Mouse (Mus musculus): ENCODE measurements around the gene Msmb. TPM values are rescaled to one million over a fixed set of nuclear protein-coding genes. Genes with fewer than 3 reads are reported as not detected.
"Not testable (repeated sequence)": the region's sequence is repeated elsewhere in the genome, so short reads cannot be mapped to it uniquely, and the experiment has no call there.

The Msmb gene
- total and polyA plus RNA-seq, 2 experiments from 2014 or later, result not detected

- TF ChIP-seq EP300 (IDR thresholded peaks at IDR 0.05; ENCODE audit: low read depth) (no peak), CTCF (IDR thresholded peaks at IDR 0.05; ENCODE audit: low read depth) (no peak)
- no peaks in the 10 kb centered on the region for H3K36me3 ChIP-seq (replicated peaks; ENCODE audit: control insufficient read depth, insufficient read depth, low read length)
- no peak overlapping the region for H3K4me3 ChIP-seq (ENCODE audit: low read depth, low read length)
- H3K9me3 ChIP-seq (replicated peaks; ENCODE audit: control insufficient read depth, low read length), result no peaks in the 10 kb centered on the region
- H3K9ac ChIP-seq (replicated peaks; ENCODE audit: low read depth, low read length), result no peak overlapping the region
- H3K27me3 ChIP-seq (ENCODE audit: control insufficient read depth, insufficient read depth, low read length), result no peaks in the 10 kb centered on the region
- DNase-seq (ENCODE audit: low spot score) (no peak), ATAC-seq (ENCODE audit: insufficient read depth, low read depth) (no peak)
- H3K27ac ChIP-seq (ENCODE audit: low read depth), result no peak overlapping the region
- no peaks in the 10 kb centered on the region for H3K4me1 ChIP-seq (ENCODE audit: control insufficient read depth, insufficient read depth)
- WGBS, result 23% methylated on average over 4 of the region's 4 CpGs
- no peak overlapping the region for H3K4me2 ChIP-seq (ENCODE audit: low read depth, low read length)
Measured at GRCm38 (mm10) chr14:32131836-32132235, 10.0 kb upstream of the Msmb start.

- WGBS, result 3% methylated on average over 2 of the region's 2 CpGs
- no peaks in the 10 kb centered on the region for H3K36me3 ChIP-seq (replicated peaks; ENCODE audit: control insufficient read depth, insufficient read depth, low read length)
- H3K4me2 ChIP-seq (ENCODE audit: low read depth, low read length), result no peak overlapping the region
- H3K9me3 ChIP-seq (replicated peaks; ENCODE audit: control insufficient read depth, low read length), result no peaks in the 10 kb centered on the region
- no peaks in the 10 kb centered on the region for H3K4me1 ChIP-seq (ENCODE audit: control insufficient read depth, insufficient read depth)
- no peak for DNase-seq (ENCODE audit: low spot score)
- no peak overlapping the region for H3K9ac ChIP-seq (replicated peaks; ENCODE audit: low read depth, low read length)
- TF ChIP-seq EP300 (IDR thresholded peaks at IDR 0.05; ENCODE audit: low read depth), result no peak
- TF ChIP-seq CTCF (IDR thresholded peaks at IDR 0.05; ENCODE audit: low read depth), result no peak
- H3K27ac ChIP-seq (ENCODE audit: low read depth), result no peak overlapping the region
- no peak overlapping the region for H3K4me3 ChIP-seq (ENCODE audit: low read depth, low read length)
- no peak for ATAC-seq (ENCODE audit: insufficient read depth, low read depth)
- no peaks in the 10 kb centered on the region for H3K27me3 ChIP-seq (ENCODE audit: control insufficient read depth, insufficient read depth, low read length)
Measured at GRCm38 (mm10) chr14:32134293-32134692, 7.5 kb upstream of the Msmb start.

GRCm38 (mm10) chr14:32136467-32136866, 5.4 kb upstream of the Msmb start:
- not testable (repeated sequence) for H3K27me3 ChIP-seq (ENCODE audit: control insufficient read depth, insufficient read depth, low read length); H3K36me3 ChIP-seq (replicated peaks; ENCODE audit: control insufficient read depth, insufficient read depth, low read length); H3K4me3 ChIP-seq (ENCODE audit: low read depth, low read length); H3K9ac ChIP-seq (replicated peaks; ENCODE audit: low read depth, low read length); DNase-seq (ENCODE audit: low spot score); H3K9me3 ChIP-seq (replicated peaks; ENCODE audit: control insufficient read depth, low read length); ATAC-seq (ENCODE audit: insufficient read depth, low read depth); H3K4me2 ChIP-seq (ENCODE audit: low read depth, low read length); H3K27ac ChIP-seq (ENCODE audit: low read depth); H3K4me1 ChIP-seq (ENCODE audit: control insufficient read depth, insufficient read depth)
- 31% methylated on average over 3 of the region's 3 CpGs for WGBS

- Histone ChIP-seq H3K36me3 (replicated peaks; ENCODE audit: control insufficient read depth, insufficient read depth, low read length) (no peaks in the 10 kb centered on the region), H3K27ac (ENCODE audit: low read depth) (no peak overlapping the region), H3K27me3 (ENCODE audit: control insufficient read depth, insufficient read depth, low read length) (no peaks in the 10 kb centered on the region), H3K4me2 (ENCODE audit: low read depth, low read length) (no peak overlapping the region), H3K9ac (replicated peaks; ENCODE audit: low read depth, low read length) (no peak overlapping the region), H3K4me1 (ENCODE audit: control insufficient read depth, insufficient read depth) (no peaks in the 10 kb centered on the region), H3K9me3 (replicated peaks; ENCODE audit: control insufficient read depth, low read length) (no peaks in the 10 kb centered on the region), H3K4me3 (ENCODE audit: low read depth, low read length) (no peak overlapping the region)
- TF ChIP-seq CTCF (IDR thresholded peaks at IDR 0.05; ENCODE audit: low read depth), result no peak
- no peak for TF ChIP-seq EP300 (IDR thresholded peaks at IDR 0.05; ENCODE audit: low read depth)
- DNase-seq (ENCODE audit: low spot score) (no peak), ATAC-seq (ENCODE audit: insufficient read depth, low read depth) (no peak)
- 72% methylated on average over 5 of the region's 5 CpGs for WGBS
Measured at GRCm38 (mm10) chr14:32140359-32140965, 1.4 kb upstream of the Msmb start.

- no peak for TF ChIP-seq EP300 (IDR thresholded peaks at IDR 0.05; ENCODE audit: low read depth)
- TF ChIP-seq CTCF (IDR thresholded peaks at IDR 0.05; ENCODE audit: low read depth), result no peak
- no peak overlapping the region for H3K4me3 ChIP-seq (ENCODE audit: low read depth, low read length)
- no peak overlapping the region for H3K9ac ChIP-seq (replicated peaks; ENCODE audit: low read depth, low read length)
- no peak overlapping the region for H3K27ac ChIP-seq (ENCODE audit: low read depth)
- no peaks in the 10 kb centered on the region for H3K36me3 ChIP-seq (replicated peaks; ENCODE audit: control insufficient read depth, insufficient read depth, low read length)
- no peaks in the 10 kb centered on the region for H3K4me1 ChIP-seq (ENCODE audit: control insufficient read depth, insufficient read depth)
- H3K4me2 ChIP-seq (ENCODE audit: low read depth, low read length), result no peak overlapping the region
- H3K27me3 ChIP-seq (ENCODE audit: control insufficient read depth, insufficient read depth, low read length), result no peaks in the 10 kb centered on the region
- DNase-seq (ENCODE audit: low spot score) (no peak), ATAC-seq (ENCODE audit: insufficient read depth, low read depth) (no peak)
- 0 out of 2 replicates have a peak, but pooled peaks cover 5% of the 10 kb centered on the region for H3K9me3 ChIP-seq (replicated peaks; ENCODE audit: control insufficient read depth, low read length)
Measured at GRCm38 (mm10) chr14:32144734-32145133, 2.9 kb downstream of the Msmb start.

- Histone ChIP-seq H3K9me3 (replicated peaks; ENCODE audit: control insufficient read depth, low read length) (0 out of 2 replicates have a peak, but pooled peaks cover 5% of the 10 kb centered on the region), H3K27ac (ENCODE audit: low read depth) (no peak overlapping the region), H3K4me2 (ENCODE audit: low read depth, low read length) (no peak overlapping the region), H3K27me3 (ENCODE audit: control insufficient read depth, insufficient read depth, low read length) (no peaks in the 10 kb centered on the region), H3K4me3 (ENCODE audit: low read depth, low read length) (no peak overlapping the region), H3K36me3 (replicated peaks; ENCODE audit: control insufficient read depth, insufficient read depth, low read length) (no peaks in the 10 kb centered on the region), H3K9ac (replicated peaks; ENCODE audit: low read depth, low read length) (no peak overlapping the region), H3K4me1 (ENCODE audit: control insufficient read depth, insufficient read depth) (no peaks in the 10 kb centered on the region)
- no peak for ATAC-seq (ENCODE audit: insufficient read depth, low read depth)
- TF ChIP-seq CTCF (IDR thresholded peaks at IDR 0.05; ENCODE audit: low read depth), result no peak
- TF ChIP-seq EP300 (IDR thresholded peaks at IDR 0.05; ENCODE audit: low read depth), result no peak
- 56% methylated on average over 4 of the region's 4 CpGs for WGBS
- no peak for DNase-seq (ENCODE audit: low spot score)
Measured at GRCm38 (mm10) chr14:32145401-32145800, 3.6 kb downstream of the Msmb start.

All from heart, postnatal 0 days (tissue).